Mouse (Mus musculus) myocyte (in vitro differentiated cells): Measurements from ENCODE around the gene Cwc15.

Experiments
- CEBPB ChIP-seq: IDR thresholded peaks from 2 replicates; pipeline ENCODE4 v1.6.1; 2011; ENCODE audit warnings: mild to moderate bottlenecking, moderate library complexity; ENCODE audit not compliant: poor library complexity, insufficient read depth, severe bottlenecking
- E2F4 ChIP-seq: IDR thresholded peaks from one replicate; pipeline ENCODE4 v1.6.1; 2011; ENCODE audit warnings: mild to moderate bottlenecking, control low read depth, moderate library complexity; ENCODE audit not compliant: insufficient read depth
- MAX ChIP-seq: IDR thresholded peaks from one replicate; pipeline ENCODE4 v1.6.1; 2011; ENCODE audit warnings: low read depth, mild to moderate bottlenecking, control low read depth
- MYOG ChIP-seq, 3 experiments: IDR thresholded peaks; one replicate each; pipeline ENCODE4 v1.6.1; 2011; ENCODE audit warnings: control low read depth in 2 of 3, low read depth in 2 of 3, mild to moderate bottlenecking in 2 of 3; ENCODE audit not compliant: insufficient read length in 2 of 3, control insufficient read depth in 1 of 3, insufficient read depth in 1 of 3
- POLR2A ChIP-seq: IDR thresholded peaks from one replicate; pipeline ENCODE4 v1.6.1; 2011; ENCODE audit warnings: low read depth, mild to moderate bottlenecking, control low read depth, moderate library complexity; ENCODE audit not compliant: insufficient read length
- POLR2AphosphoS2 ChIP-seq: IDR thresholded peaks from one replicate; pipeline ENCODE4 v1.6.1; 2011; ENCODE audit warnings: low read depth, control low read depth; ENCODE audit not compliant: insufficient read length
- TCF3 ChIP-seq: IDR thresholded peaks from one replicate; pipeline ENCODE4 v1.6.1; 2011; ENCODE audit warnings: low read depth, control low read depth; ENCODE audit not compliant: insufficient read length

DNA sequence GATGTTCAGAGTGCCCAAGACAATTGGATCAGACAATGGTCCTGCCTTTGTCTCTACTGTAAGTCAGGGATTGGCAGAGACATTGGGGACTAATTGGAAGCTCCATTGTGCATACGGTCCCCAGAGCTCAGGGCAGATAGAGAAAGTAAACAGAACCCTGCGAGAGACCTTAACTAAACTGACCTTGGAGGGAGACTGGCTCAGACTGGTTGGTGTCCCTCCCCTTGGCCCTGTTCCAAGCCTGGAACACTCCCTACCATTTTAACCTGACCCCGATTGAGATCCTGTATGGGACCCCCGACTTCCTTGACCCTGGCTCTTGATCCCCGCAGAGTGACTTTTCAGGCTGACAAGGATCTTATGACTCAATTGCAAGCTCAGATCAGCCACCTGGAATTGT, 29.6 kb downstream of the Cwc15 start:
- TF ChIP-seq MAX, result no peak
- no peak for TF ChIP-seq MYOG (IDR thresholded peaks at IDR 0.05; ENCODE audit: control insufficient read depth in 1 of 3, insufficient read depth in 1 of 3, insufficient read length in 2 of 3, low read depth in 2 of 3)
- TF ChIP-seq POLR2A, result no peak
- no peak for TF ChIP-seq CEBPB
- TF ChIP-seq TCF3, result no peak
- no peak for TF ChIP-seq POLR2AphosphoS2
- no peak for TF ChIP-seq E2F4
